Mouse (Mus musculus) thymus, postnatal 14 days (tissue): ENCODE measurements around the gene Ltb.
A peak's percentile ranks its signal among the peaks of the same experiment; 100 is the strongest.

ENCODE experiments used
- DNase-seq: peaks from one replicate; pipeline ENCODE4 v3.0.0; 2021

Ltb gene

GRCm38 (mm10) chr17:35165451-35166155 is 28.6 kb upstream of the Ltb start:
- DNase-seq = no peak

DNA sequence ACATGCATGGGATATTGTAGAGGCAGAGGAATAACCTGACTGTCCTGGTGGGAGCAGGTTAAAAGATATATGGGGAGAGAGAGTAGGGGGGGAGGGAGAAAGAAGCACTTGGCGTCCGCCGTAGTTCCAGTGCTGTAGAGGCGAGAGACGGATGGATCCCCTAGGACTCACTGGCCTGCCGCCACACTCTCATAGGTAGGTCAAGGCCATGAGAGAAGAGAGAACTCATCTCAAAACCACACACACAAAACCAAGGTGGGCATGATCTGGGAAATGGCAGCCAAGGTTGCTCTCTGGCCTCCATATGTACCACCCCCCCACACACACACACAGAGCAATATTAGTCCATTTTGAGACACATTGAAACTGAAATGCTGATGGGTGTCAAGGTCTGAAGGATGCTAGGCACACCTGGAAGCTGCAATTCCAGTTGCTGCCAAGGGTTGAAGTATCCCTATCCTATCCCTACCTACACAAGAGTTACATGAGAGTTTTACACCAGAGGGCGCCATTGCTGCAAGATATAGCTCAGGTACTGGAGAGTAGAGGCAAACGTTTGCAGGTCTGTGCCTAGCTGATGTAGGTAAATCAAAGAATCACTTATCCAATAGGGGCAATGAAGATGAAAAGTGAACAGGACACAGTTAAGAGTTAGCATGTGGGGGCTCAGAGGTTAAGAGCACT is 27.7 kb upstream of the Ltb start:
- peak; percentile 83 for DNase-seq

- no peak for DNase-seq
These were observed 26.4 kb upstream of the Ltb start for GRCm38 (mm10) chr17:35167794-35168193.

DNA sequence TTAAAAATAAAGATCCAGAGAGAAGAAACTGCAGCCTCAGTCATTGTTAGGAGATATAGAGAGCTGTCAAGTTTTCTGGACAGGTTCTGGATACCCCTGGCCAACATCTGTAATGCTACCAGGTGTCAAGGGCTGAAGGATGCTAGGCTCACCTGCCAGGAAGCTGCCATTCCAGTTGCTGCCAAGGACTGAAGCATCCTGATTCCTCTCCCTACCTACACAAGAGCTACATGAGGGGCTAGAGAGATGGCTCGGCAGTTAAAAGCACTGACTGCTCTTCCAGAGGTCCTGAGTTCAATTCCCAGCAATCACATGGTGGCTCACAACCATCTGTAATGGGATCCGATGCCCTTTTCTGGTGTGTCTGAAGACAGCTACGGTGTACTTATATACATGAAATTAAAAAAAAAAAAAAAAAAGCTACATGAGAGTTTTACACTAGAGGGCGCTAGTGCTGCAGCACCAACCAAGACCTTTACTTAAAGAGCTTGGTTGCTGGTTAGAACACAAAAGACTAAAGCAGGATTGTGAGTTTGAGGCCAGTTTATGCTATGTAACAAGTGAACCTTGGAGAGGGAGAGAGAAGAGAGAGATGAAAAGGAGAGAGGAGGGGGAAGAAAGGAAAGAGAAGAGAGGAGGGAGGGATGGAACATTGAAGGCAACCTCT is 25.6 kb upstream of the Ltb start:
- peak; percentile 50 for DNase-seq

GRCm38 (mm10) chr17:35172445-35173234 is 21.6 kb upstream of the Ltb start:
- no peak for DNase-seq

DNA sequence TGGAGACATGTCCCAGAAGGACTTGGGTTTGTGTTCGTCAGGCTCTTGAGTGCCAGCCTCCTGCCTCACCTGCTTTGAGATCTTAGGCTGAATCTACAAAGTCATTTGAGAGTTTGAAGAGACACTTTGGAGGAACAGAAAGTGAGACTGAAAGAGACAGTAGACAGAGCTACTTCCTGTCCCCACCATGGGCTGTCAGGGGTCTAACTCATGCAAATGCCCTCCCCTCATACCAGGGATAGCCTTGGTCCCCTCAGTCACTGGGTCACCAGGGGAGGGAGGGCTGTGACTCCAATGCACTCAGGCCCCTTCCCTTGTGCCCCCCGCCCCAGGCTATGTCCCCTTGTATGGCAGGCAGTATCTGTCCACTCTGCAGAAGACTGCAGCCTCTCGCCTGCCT is 20.9 kb upstream of the Ltb start:
- no peak for DNase-seq

- no peak for DNase-seq
These were observed 19.9 kb upstream of the Ltb start for GRCm38 (mm10) chr17:35174201-35174977.

GRCm38 (mm10) chr17:35175382-35175781 is 18.9 kb upstream of the Ltb start:
- no peak for DNase-seq

- no peak for DNase-seq
These were observed 18.3 kb upstream of the Ltb start, which contains the start of gene Aif1 for GRCm38 (mm10) chr17:35175968-35176367. Aif1 (minus strand) TSS chr17:35176068.

GRCm38 (mm10) chr17:35178528-35178927 is 15.7 kb upstream of the Ltb start:
- DNase-seq = peak; percentile 88

- DNase-seq = no peak
These were observed 14.1 kb upstream of the Ltb start for GRCm38 (mm10) chr17:35180093-35180492.

- DNase-seq = peak; percentile 93
These were observed 8.3 kb upstream of the Ltb start for GRCm38 (mm10) chr17:35185639-35186611.

- peak; percentile 80 for DNase-seq
These were observed 7.6 kb upstream of the Ltb start for GRCm38 (mm10) chr17:35186681-35187080.

DNA sequence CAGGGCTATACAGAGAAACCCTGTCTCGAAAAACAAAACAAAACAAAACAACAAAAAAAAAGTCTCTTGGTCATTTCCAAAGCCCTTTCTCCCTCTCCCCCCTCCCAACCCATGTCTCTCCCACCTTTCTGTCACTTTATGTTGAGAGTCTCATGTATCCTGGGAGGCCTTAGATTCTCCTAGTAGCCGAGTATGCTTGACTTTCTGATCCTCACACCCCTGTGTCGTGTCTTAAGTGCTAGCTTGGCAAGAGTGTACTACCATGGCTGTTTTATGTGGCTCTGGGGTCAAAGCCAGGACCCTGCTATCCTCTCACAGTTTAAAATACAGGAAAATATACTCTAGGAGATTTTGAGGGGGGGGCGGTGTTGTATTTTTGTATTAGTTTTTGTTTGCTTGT is 6.9 kb upstream of the Ltb start:
- DNase-seq = no peak

GRCm38 (mm10) chr17:35187959-35188610 is 6.2 kb upstream of the Ltb start, which contains the start of gene Lst1:
Lst1 (minus strand) TSS chr17:35188439.
- DNase-seq = peak; percentile 25

GRCm38 (mm10) chr17:35189186-35189585 is 5.1 kb upstream of the Ltb start:
- DNase-seq = peak; percentile 33

- DNase-seq = peak; percentile 69
These were observed 4.1 kb upstream of the Ltb start for GRCm38 (mm10) chr17:35190096-35190495.

DNA sequence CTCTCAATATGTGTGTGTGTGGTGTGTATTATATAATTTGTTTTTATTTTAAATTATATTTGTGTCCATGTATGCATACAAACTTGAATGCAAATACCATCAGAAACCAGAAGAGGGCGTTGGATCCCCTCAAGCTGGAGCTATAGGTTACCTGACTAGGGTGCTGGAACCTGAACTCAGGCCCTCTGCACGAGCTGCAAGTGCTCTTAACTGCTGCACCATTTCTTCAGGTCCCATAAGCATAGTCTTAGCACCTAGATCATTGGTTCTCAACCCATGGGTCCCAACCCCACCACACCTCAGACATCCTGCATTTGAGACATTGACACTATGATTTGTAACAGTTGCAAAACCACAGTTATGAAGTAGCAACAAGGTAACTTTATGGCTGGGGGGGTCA is 2.5 kb upstream of the Ltb start:
- DNase-seq = peak; percentile 20

DNA sequence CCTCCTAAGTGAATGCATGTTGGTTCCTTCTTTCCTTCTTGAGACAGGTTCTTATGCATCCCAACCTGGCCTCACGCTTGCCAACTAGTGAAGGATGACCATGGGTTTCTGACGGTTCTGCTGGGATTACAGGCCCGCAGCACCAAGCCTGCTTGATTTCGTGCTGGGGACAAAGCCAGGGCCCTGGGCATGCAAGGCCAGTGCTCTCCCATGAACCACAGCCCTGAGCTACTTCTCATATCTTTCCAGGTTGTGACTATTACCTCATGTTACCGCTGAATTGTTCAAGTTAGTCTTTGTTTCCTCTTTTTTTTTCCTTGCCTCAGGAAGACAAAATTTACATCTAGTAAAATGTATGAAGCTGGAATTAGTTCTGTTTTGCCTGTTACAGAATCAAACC is 1.3 kb upstream of the Ltb start:
- peak; percentile 18 for DNase-seq

DNA sequence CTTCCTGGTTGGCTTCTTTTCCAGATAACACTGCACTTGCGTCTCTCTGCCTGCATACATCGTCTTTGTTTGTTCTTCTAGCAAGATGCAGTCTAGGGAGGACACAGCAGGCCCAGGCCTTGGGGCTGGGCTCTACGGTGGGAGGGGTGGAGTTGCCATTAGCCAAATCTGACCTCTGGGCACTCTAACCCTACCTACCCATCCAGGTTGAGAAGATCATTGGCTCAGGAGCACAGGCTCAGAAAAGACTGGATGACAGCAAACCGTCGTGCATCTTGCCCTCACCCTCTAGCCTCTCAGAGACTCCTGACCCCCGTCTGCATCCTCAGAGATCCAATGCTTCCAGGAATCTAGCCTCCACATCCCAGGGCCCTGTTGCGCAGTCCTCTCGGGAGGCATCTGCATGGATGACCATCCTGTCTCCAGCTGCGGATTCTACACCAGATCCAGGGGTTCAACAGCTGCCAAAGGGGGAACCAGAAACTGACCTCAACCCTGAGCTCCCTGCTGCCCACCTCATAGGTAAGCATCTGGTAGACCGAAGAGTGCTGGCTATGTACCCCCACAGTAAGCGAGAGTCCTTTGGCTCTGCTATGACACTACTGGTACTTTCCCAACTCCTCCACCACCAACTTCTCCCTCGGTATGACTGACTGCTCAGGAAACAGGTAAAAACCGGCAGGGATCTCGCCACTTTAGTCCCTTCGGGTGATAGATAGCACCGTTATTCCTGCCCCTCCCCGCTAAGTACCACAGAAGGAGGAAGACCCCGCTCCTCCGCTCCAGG is 798 bp downstream of the Ltb start:
- DNase-seq = peak; percentile 49
